Mouse (Mus musculus): ENCODE measurements around the gene Lmf1. TPM values are rescaled to one million over a fixed set of nuclear protein-coding genes. Genes with fewer than 3 reads are reported as not detected.

Lmf1 gene
- polyA plus RNA-seq, 1 experiment from 2014 or later, result 18.3 TPM

GRCm38 (mm10) chr17:25565244-25565643 is 13.6 kb upstream of the Lmf1 start:
- 37% methylated on average over 6 of the region's 6 CpGs for WGBS
- H3K9me3 ChIP-seq (ENCODE audit: control insufficient read depth, low read length), result no peaks in the 10 kb centered on the region
- no peak overlapping the region for H3K4me3 ChIP-seq (ENCODE audit: low read depth, low read length)
- no peak overlapping the region for H3K4me2 ChIP-seq (ENCODE audit: low read depth, low read length, severe bottlenecking)
- H3K27me3 ChIP-seq (ENCODE audit: control insufficient read depth, insufficient read depth, low read length), result peaks cover 19% of the 10 kb centered on the region
- H3K9ac ChIP-seq (ENCODE audit: low read length), result no peak overlapping the region; the same call in 1 of the 2 replicates
- no peaks in the 10 kb centered on the region for H3K36me3 ChIP-seq (ENCODE audit: control insufficient read depth, insufficient read depth, low read length)
- peaks cover 31% of the 10 kb centered on the region for H3K4me1 ChIP-seq (replicated peaks; ENCODE audit: control insufficient read depth, insufficient read depth, low read length)
- DNase-seq (ENCODE audit: low spot score) (no peak), ATAC-seq (replicated peaks; ENCODE audit: low FRiP score) (no peak)
- H3K27ac ChIP-seq (ENCODE audit: low read depth, low read length), result no peak overlapping the region

DNA sequence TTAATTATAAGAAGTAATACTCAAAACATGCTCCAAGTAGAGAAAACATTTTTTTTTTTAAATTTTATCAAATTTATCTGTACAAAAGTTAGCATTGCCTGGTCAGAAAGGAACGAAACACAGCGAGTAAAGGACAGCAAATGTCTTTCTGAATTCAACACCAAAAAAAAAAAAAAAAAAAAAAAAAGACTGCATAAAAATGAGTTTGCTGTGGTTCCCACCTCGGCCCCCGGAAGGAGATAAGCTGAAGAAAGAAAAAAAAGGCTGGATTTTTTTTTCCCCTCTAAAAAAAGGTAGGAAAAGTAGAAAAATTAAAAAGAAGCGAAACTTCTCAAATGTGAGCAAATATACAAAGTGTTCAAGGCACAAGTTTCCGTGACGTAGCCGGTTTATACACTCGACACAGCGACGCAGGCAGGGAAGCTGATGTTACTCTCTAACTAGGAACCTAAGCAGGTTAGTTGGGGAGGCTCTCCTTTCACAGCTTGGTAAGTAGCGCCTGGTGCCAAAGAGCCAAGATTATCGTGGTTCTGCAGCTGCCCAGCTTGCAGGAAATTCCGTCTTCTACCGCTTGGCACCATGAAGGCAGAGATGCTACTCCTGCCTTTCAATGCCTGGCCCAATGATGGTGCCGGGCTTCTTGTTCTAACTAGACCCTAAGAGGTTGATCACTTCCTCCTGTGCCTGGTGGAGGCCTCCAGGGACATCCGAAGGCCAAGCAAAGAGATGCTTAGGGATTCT is 12.9 kb upstream of the Lmf1 start:
- no peak overlapping the region for H3K27ac ChIP-seq (ENCODE audit: low read depth, low read length)
- no peak overlapping the region for H3K9ac ChIP-seq (ENCODE audit: low read length)
- no peak overlapping the region for H3K4me3 ChIP-seq (ENCODE audit: low read depth, low read length)
- H3K36me3 ChIP-seq (ENCODE audit: control insufficient read depth, insufficient read depth, low read length), result no peaks in the 10 kb centered on the region
- peaks cover 20% of the 10 kb centered on the region for H3K27me3 ChIP-seq (ENCODE audit: control insufficient read depth, insufficient read depth, low read length)
- ATAC-seq (replicated peaks; ENCODE audit: low FRiP score) (no peak), DNase-seq (ENCODE audit: low spot score) (no peak)
- no peak overlapping the region for H3K4me2 ChIP-seq (ENCODE audit: low read depth, low read length, severe bottlenecking)
- peaks cover 29% of the 10 kb centered on the region for H3K4me1 ChIP-seq (replicated peaks; ENCODE audit: control insufficient read depth, insufficient read depth, low read length)
- H3K9me3 ChIP-seq (ENCODE audit: control insufficient read depth, low read length), result no peaks in the 10 kb centered on the region
- WGBS, result 84% methylated on average over 17 of the region's 17 CpGs

GRCm38 (mm10) chr17:25567261-25567660 is 11.6 kb upstream of the Lmf1 start:
- H3K4me2 ChIP-seq (ENCODE audit: low read depth, low read length, severe bottlenecking), result no peak overlapping the region
- H3K4me3 ChIP-seq (ENCODE audit: low read depth, low read length), result no peak overlapping the region
- no peaks in the 10 kb centered on the region for H3K9me3 ChIP-seq (ENCODE audit: control insufficient read depth, low read length)
- no peak overlapping the region for H3K9ac ChIP-seq (ENCODE audit: low read length)
- ATAC-seq (replicated peaks; ENCODE audit: low FRiP score) (no peak), DNase-seq (ENCODE audit: low spot score) (no peak)
- H3K36me3 ChIP-seq (ENCODE audit: control insufficient read depth, insufficient read depth, low read length), result no peaks in the 10 kb centered on the region
- H3K27ac ChIP-seq (ENCODE audit: low read depth, low read length), result no peak overlapping the region
- 76% methylated on average over 13 of the region's 13 CpGs for WGBS
- H3K4me1 ChIP-seq (replicated peaks; ENCODE audit: control insufficient read depth, insufficient read depth, low read length), result peaks cover 20% of the 10 kb centered on the region
- peaks cover 26% of the 10 kb centered on the region for H3K27me3 ChIP-seq (ENCODE audit: control insufficient read depth, insufficient read depth, low read length)

GRCm38 (mm10) chr17:25567745-25568144 is 11.1 kb upstream of the Lmf1 start:
- 20% methylated on average over 14 of the region's 14 CpGs for WGBS
- H3K9ac ChIP-seq (ENCODE audit: low read length), result no peak overlapping the region
- peaks cover 20% of the 10 kb centered on the region; the same call in 1 of the 2 replicates for H3K4me1 ChIP-seq (replicated peaks; ENCODE audit: control insufficient read depth, insufficient read depth, low read length)
- peak overlapping the region; percentile 8; the same call in 1 of the 2 replicates for H3K4me2 ChIP-seq (ENCODE audit: low read depth, low read length, severe bottlenecking)
- ATAC-seq (replicated peaks; ENCODE audit: low FRiP score), result no peak
- H3K27me3 ChIP-seq (ENCODE audit: control insufficient read depth, insufficient read depth, low read length), result peaks cover 29% of the 10 kb centered on the region
- DNase-seq (ENCODE audit: low spot score), result peak; percentile 89
- no peak overlapping the region for H3K27ac ChIP-seq (ENCODE audit: low read depth, low read length)
- no peaks in the 10 kb centered on the region for H3K9me3 ChIP-seq (ENCODE audit: control insufficient read depth, low read length)
- H3K36me3 ChIP-seq (ENCODE audit: control insufficient read depth, insufficient read depth, low read length), result no peaks in the 10 kb centered on the region
- H3K4me3 ChIP-seq (ENCODE audit: low read depth, low read length), result no peak overlapping the region

DNA sequence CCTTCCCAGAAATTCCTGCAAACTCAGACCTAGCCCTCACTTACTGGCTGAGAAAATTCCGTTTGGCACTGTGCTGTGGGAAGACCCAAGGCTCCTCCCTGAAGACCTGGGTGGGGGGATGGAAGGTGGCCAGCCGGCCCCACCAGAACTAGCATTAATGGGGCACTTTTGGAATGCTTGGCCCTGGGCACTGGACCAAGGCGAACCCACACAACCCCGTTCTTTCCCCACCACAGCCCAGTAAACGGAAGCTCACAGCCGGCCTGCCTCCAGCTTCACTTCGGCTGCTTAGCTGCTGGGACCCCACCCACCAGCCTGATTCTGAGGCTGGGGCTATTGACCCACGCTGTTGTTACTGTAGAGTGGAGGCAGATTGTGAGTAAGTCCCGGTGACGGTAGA is 10.7 kb upstream of the Lmf1 start:
- no peak overlapping the region for H3K27ac ChIP-seq (ENCODE audit: low read depth, low read length)
- no peak for ATAC-seq (replicated peaks; ENCODE audit: low FRiP score)
- peaks cover 29% of the 10 kb centered on the region for H3K27me3 ChIP-seq (ENCODE audit: control insufficient read depth, insufficient read depth, low read length)
- peak overlapping the region; percentile 20; the same call in 1 of the 2 replicates for H3K4me2 ChIP-seq (ENCODE audit: low read depth, low read length, severe bottlenecking)
- H3K9me3 ChIP-seq (ENCODE audit: control insufficient read depth, low read length), result no peaks in the 10 kb centered on the region
- H3K4me3 ChIP-seq (ENCODE audit: low read depth, low read length), result peak overlapping the region; percentile 5; the same call in 1 of the 2 replicates
- WGBS, result 45% methylated on average over 10 of the region's 10 CpGs
- no peaks in the 10 kb centered on the region for H3K36me3 ChIP-seq (ENCODE audit: control insufficient read depth, insufficient read depth, low read length)
- no peak overlapping the region for H3K9ac ChIP-seq (ENCODE audit: low read length)
- H3K4me1 ChIP-seq (replicated peaks; ENCODE audit: control insufficient read depth, insufficient read depth, low read length), result peaks cover 20% of the 10 kb centered on the region; the same call in 1 of the 2 replicates
- DNase-seq (ENCODE audit: low spot score), result no peak

DNA sequence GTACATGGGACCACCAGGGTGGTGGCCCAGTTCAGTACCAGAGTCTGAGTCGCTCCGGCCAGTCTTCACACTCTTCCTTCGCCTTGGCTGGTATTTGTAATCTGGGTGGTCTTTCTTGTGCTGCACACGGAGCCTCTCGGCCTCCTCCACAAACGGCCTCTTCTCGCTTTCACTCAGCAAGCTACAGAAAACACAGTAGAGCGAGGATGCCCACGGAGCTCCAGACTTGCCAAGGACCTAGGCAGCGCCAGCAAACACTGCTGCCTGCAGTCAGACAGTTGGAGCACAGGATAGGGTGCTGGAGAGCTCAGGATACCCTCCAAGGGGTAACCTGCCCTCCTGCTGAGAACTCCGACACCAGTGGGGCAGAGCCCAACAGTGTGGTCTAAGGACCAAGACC is 10.0 kb upstream of the Lmf1 start:
- ATAC-seq (replicated peaks; ENCODE audit: low FRiP score), result no peak
- no peak overlapping the region for H3K9ac ChIP-seq (ENCODE audit: low read length)
- H3K9me3 ChIP-seq (ENCODE audit: control insufficient read depth, low read length), result no peaks in the 10 kb centered on the region
- 67% methylated on average over 11 of the region's 11 CpGs for WGBS
- peak overlapping the region; percentile 97 for H3K4me2 ChIP-seq (ENCODE audit: low read depth, low read length, severe bottlenecking)
- peak overlapping the region; percentile 5; the same call in 1 of the 2 replicates for H3K4me3 ChIP-seq (ENCODE audit: low read depth, low read length)
- no peaks in the 10 kb centered on the region for H3K36me3 ChIP-seq (ENCODE audit: control insufficient read depth, insufficient read depth, low read length)
- peaks cover 29% of the 10 kb centered on the region for H3K27me3 ChIP-seq (ENCODE audit: control insufficient read depth, insufficient read depth, low read length)
- H3K4me1 ChIP-seq (replicated peaks; ENCODE audit: control insufficient read depth, insufficient read depth, low read length), result peaks cover 20% of the 10 kb centered on the region; the same call in 1 of the 2 replicates
- no peak for DNase-seq (ENCODE audit: low spot score)
- no peak overlapping the region for H3K27ac ChIP-seq (ENCODE audit: low read depth, low read length)

DNA sequence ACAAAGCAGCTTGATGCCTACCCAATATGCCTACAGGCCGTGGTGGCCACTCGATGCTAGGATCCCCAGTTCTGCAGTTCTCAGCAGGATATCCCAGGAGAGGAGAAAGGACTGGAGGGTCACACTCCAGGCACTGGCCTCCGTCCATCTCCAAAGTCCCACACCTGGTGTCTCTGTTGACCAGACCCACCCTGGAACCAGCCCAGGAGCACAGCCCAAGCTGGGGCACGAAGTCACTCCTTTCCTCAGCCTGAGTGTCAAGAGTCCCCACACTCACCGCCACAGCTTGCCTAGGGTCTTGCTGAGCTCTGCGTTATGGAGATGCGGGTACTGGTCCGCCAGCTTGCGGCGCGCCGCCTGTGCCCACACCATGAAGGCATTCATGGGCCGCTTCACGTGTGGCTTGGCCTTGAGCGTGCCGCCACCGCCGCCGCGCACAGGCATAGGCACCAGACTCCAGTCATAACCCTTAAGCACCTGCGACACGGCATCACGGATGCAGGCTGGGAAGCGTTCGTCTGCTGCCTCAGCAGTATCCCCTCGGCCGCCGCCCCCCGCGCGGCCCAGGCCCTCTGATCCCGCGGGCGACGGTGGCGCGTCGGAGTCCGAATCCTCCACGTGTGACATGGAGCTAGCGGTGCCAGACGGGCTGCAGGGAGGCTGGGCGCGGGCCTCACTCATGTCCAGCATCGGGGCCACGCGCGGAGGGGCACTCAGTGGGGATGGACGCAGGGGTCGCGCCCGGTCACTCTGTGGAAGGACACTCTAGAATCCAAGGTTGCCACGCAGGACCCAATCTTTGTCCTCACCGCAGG is 8.8 kb upstream of the Lmf1 start:
- Histone ChIP-seq H3K27me3 (ENCODE audit: control insufficient read depth, insufficient read depth, low read length) (peaks cover 29% of the 10 kb centered on the region), H3K27ac (ENCODE audit: low read depth, low read length) (no peak overlapping the region), H3K4me1 (replicated peaks; ENCODE audit: control insufficient read depth, insufficient read depth, low read length) (peaks cover 20% of the 10 kb centered on the region; the same call in 1 of the 2 replicates), H3K9me3 (ENCODE audit: control insufficient read depth, low read length) (no peaks in the 10 kb centered on the region), H3K4me2 (ENCODE audit: low read depth, low read length, severe bottlenecking) (peak overlapping the region; percentile 97), H3K9ac (ENCODE audit: low read length) (peak overlapping the region; percentile 65), H3K4me3 (ENCODE audit: low read depth, low read length) (peak overlapping the region; percentile 48), H3K36me3 (ENCODE audit: control insufficient read depth, insufficient read depth, low read length) (no peaks in the 10 kb centered on the region)
- ATAC-seq (replicated peaks; ENCODE audit: low FRiP score) (peak; percentile 42), DNase-seq (ENCODE audit: low spot score) (peak; percentile 67)
- WGBS, result 3% methylated on average over 53 of the region's 54 CpGs

GRCm38 (mm10) chr17:25570648-25571452 is 8.0 kb upstream of the Lmf1 start, which contains the start of gene Sox8:
Gene Sox8 (minus strand): TSS chr17:25570686.
- no peak within 1 kb of the TSS for H3K27ac ChIP-seq (ENCODE audit: low read depth, low read length)
- ATAC-seq (replicated peaks; ENCODE audit: low FRiP score) (peak; percentile 87), DNase-seq (ENCODE audit: low spot score) (peak; percentile 91)
- peak within 1 kb of the TSS; percentile 48 for H3K4me3 ChIP-seq (ENCODE audit: low read depth, low read length)
- H3K36me3 ChIP-seq (ENCODE audit: control insufficient read depth, insufficient read depth, low read length), result no peaks in the 10 kb centered on the region
- under 1% methylated on average over 61 of the region's 61 CpGs for WGBS
- H3K9me3 ChIP-seq (ENCODE audit: control insufficient read depth, low read length), result no peaks in the 10 kb centered on the region
- peaks cover 15% of the 10 kb centered on the region; the same call in 1 of the 2 replicates for H3K4me1 ChIP-seq (replicated peaks; ENCODE audit: control insufficient read depth, insufficient read depth, low read length)
- peak within 1 kb of the TSS; percentile 65 for H3K9ac ChIP-seq (ENCODE audit: low read length)
- peak within 1 kb of the TSS; percentile 97 for H3K4me2 ChIP-seq (ENCODE audit: low read depth, low read length, severe bottlenecking)
- H3K27me3 ChIP-seq (ENCODE audit: control insufficient read depth, insufficient read depth, low read length), result peaks cover 29% of the 10 kb centered on the region

All from forebrain, embryonic 11.5 days (tissue).